Mouse (Mus musculus) embryonic facial prominence, embryonic 11.5 days (tissue): ENCODE results near the gene Flrt1. TPM values are rescaled to one million over a fixed set of nuclear protein-coding genes. Genes with fewer than 3 reads are reported as not detected.

ENCODE experiments used
- ATAC-seq: fragments of 200-750 bp; cut with Nextera tagmentation; replicated peaks from 2 replicates; pipeline ENCODE4 v1.8.0; 2017; ENCODE audit warnings: low read depth; ENCODE audit not compliant: insufficient number of reproducible peaks, low FRiP score, low TSS enrichment
- DNase-seq: peaks from one replicate; pipeline ENCODE4 v3.0.0-alpha.2; 2015; ENCODE audit warnings: low spot score
- H3K27ac ChIP-seq: fragments of 300-500 bp; sonication (generic); replicated peaks from 2 replicates; pipeline ENCODE4 v1.5.1; 2014; ENCODE audit warnings: mild to moderate bottlenecking, low read depth, low read length, control low read depth
- H3K27me3 ChIP-seq: fragments of 300-500 bp; sonication (generic); 2 replicates; pipeline ENCODE4 v1.6.1; 2014; ENCODE audit warnings: mild to moderate bottlenecking, low read length, moderate library complexity, mixed read lengths; ENCODE audit not compliant: control insufficient read depth, insufficient read depth
- H3K36me3 ChIP-seq: fragments of 300-500 bp; sonication (generic); replicated peaks from 2 replicates; pipeline ENCODE4 v1.6.1; 2014; ENCODE audit warnings: low read depth, mild to moderate bottlenecking, low read length, moderate library complexity, mixed read lengths; ENCODE audit not compliant: control insufficient read depth, insufficient read depth
- H3K4me1 ChIP-seq: fragments of 300-500 bp; sonication (generic); 2 replicates; pipeline ENCODE4 v1.6.1; 2014; ENCODE audit warnings: low read length, mixed read lengths; ENCODE audit not compliant: control insufficient read depth, insufficient read depth
- H3K4me2 ChIP-seq: fragments of 300-500 bp; sonication (generic); 2 replicates; pipeline ENCODE4 v1.6.1; 2014; ENCODE audit warnings: low read depth, mild to moderate bottlenecking, control low read depth, low read length, moderate library complexity
- H3K4me3 ChIP-seq: fragments of 300-500 bp; sonication (generic); 2 replicates; pipeline ENCODE4 v1.5.1; 2014; ENCODE audit warnings: low read depth, low read length, control low read depth
- H3K9ac ChIP-seq: fragments of 300-500 bp; sonication (generic); replicated peaks from 2 replicates; pipeline ENCODE4 v1.6.1; 2014; ENCODE audit warnings: mild to moderate bottlenecking, control low read depth, low read length
- H3K9me3 ChIP-seq: fragments of 300-500 bp; sonication (generic); replicated peaks from 2 replicates; pipeline ENCODE4 v1.6.1; 2016; ENCODE audit warnings: mild to moderate bottlenecking, low read length, inconsistent platforms, mixed read lengths; ENCODE audit not compliant: control insufficient read depth
- WGBS: fragments of 180-500 bp; shearing (Covaris S2); extraction: QIAGEN DNeasy Blood & Tissue Kit; methylation state at CpG from one replicate; pipeline ENCODE4 v1.1.7; 2014; 5-methylcytosine and 5-hydroxymethylcytosine counted together
- polyA plus RNA-seq: library from polyadenylated mRNA; unstranded; fragments of >200 nt; fragmentation: Nextera tagmentation; extraction: Ambion mirVana; gene quantifications from 2 replicates; pipeline ENCODE4 v1.2.1, GENCODE M21; 2014

Flrt1 gene
- polyA plus RNA-seq, 1 experiment from 2014 or later = 3.0 TPM

DNA sequence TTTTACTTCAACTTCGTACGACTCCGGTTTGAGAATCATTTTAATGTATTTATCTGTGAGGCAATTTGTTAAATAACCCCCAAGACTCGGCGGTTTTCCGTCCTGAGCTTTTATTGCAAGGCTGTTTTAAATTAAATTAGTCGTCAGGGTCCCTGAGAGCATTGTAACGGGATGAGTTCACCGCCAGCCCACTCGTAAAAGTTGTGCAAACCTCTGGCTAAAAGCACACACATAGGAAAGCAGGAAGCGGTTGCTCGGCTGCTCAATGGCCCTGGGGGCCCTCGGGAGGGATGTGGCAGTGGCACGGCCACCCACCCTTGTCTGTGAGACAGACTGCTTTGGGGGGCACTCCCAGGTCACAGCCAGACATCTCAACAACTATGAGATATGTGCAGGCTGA is 32.8 kb upstream of the Flrt1 start:
- Histone ChIP-seq H3K36me3 (no peaks in the 10 kb centered on the region), H3K9me3 (no peaks in the 10 kb centered on the region), H3K4me1 (peaks cover 39% of the 10 kb centered on the region), H3K27me3 (no peaks in the 10 kb centered on the region; the same call in 1 of the 2 replicates), H3K4me2 (no peak overlapping the region), H3K27ac (no peak overlapping the region; the same call in 1 of the 2 replicates), H3K9ac (no peak overlapping the region; the same call in 1 of the 2 replicates), H3K4me3 (no peak overlapping the region)
- DNase-seq = no peak
- 30% methylated on average over 14 of the region's 14 CpGs for WGBS
- ATAC-seq = no peak

DNA sequence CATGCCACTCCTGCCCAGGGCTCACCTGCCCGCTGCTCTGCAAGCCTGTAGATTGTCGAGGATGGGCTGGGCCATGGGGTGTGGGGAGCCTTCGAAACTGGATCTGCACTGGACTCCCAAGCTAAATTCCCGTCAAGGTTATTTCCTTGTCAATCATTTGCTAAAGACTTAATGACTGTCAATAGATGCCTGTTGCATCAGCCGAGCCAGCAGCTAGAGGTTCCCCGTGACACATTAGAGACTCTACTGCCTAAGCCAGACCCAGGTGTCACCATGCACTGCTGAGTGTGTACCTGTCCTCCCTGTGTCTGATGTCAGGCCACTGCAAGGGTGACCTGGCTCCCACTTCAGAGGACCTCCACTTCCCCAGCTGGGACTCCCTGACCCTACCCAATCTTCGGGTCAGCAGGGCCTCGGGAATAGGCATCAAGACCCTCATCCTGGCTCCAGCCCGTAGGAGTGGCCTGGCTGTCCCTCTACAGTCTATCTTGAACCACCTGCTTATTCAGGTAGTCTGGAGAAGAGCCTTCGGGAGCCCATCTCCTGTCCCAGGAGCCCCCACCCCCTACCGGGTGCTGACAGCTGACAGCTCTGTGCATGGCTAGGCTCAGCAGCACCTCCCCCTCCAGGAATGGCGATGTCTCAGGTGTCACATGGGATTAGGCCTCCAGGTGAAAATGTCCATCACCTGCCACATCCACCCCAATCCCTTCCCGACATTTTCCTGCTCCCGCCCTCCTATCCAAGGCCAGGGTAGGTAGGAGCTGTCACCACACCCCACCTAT is 31.4 kb upstream of the Flrt1 start:
- Histone ChIP-seq H3K4me2 (no peak overlapping the region), H3K27ac (no peak overlapping the region), H3K9me3 (no peaks in the 10 kb centered on the region), H3K36me3 (no peaks in the 10 kb centered on the region), H3K9ac (no peak overlapping the region), H3K4me1 (peaks cover 39% of the 10 kb centered on the region), H3K27me3 (no peaks in the 10 kb centered on the region; the same call in 1 of the 2 replicates), H3K4me3 (no peak overlapping the region)
- ATAC-seq (no peak), DNase-seq (no peak)
- 24% methylated on average over 14 of the region's 14 CpGs for WGBS

DNA sequence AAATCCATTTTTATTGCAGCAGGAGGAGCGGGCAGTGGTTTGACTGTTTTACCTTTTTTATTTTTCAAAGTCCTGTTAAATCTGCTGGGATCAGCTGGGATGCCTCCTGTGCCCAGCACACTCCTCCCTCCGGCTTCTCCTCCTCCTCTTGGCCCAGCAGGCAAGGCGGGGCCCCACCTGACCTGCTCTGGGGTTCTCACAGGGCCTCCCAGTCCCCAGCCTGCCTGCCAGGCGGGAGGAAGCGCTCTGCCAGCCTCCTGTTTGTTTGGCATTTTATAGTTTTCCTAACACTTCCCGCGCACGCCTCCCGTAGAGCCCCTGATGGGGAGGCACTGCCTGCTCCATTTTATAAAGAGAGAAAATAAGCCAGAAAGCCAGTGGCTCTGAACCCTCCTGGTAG is 30.5 kb upstream of the Flrt1 start:
- Histone ChIP-seq H3K9me3 (no peaks in the 10 kb centered on the region), H3K27ac (0 out of 2 replicates have a peak overlapping the region, but pooled peaks have one; percentile 6), H3K4me3 (no peak overlapping the region), H3K4me1 (peaks cover 39% of the 10 kb centered on the region), H3K4me2 (no peak overlapping the region; the same call in 1 of the 2 replicates), H3K27me3 (no peaks in the 10 kb centered on the region; the same call in 1 of the 2 replicates), H3K36me3 (no peaks in the 10 kb centered on the region), H3K9ac (no peak overlapping the region; the same call in 1 of the 2 replicates)
- no peak for DNase-seq
- 17% methylated on average over 9 of the region's 9 CpGs for WGBS
- no peak for ATAC-seq

DNA sequence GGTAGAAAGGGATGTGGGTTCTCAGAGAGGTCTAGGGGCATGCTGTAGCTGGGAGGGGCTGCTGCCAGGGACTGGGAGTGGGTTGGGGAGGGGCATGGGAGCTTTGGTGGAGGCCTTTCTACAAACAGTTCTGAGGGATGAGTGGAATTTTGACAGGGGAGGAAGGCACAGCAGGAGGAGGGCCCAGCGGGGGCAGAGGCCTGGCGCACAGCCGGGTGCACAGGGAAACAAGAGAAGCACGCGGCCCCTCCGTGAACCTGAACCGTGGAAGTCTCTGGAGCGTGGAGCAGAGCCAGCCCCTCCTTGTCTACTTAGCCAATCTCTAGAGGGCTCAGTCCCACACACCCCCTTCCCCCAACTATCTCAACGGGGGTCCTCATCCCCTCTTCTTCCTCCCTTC is 30.0 kb upstream of the Flrt1 start:
- peak; percentile 61 for ATAC-seq
- peak overlapping the region; percentile 71 for H3K27ac ChIP-seq
- WGBS = 4% methylated on average over 9 of the region's 9 CpGs
- H3K36me3 ChIP-seq = no peaks in the 10 kb centered on the region
- H3K4me3 ChIP-seq = no peak overlapping the region
- no peaks in the 10 kb centered on the region; the same call in 1 of the 2 replicates for H3K27me3 ChIP-seq
- H3K9ac ChIP-seq = no peak overlapping the region
- peak; percentile 66 for DNase-seq
- H3K4me1 ChIP-seq = peaks cover 39% of the 10 kb centered on the region
- H3K4me2 ChIP-seq = no peak overlapping the region
- H3K9me3 ChIP-seq = no peaks in the 10 kb centered on the region

DNA sequence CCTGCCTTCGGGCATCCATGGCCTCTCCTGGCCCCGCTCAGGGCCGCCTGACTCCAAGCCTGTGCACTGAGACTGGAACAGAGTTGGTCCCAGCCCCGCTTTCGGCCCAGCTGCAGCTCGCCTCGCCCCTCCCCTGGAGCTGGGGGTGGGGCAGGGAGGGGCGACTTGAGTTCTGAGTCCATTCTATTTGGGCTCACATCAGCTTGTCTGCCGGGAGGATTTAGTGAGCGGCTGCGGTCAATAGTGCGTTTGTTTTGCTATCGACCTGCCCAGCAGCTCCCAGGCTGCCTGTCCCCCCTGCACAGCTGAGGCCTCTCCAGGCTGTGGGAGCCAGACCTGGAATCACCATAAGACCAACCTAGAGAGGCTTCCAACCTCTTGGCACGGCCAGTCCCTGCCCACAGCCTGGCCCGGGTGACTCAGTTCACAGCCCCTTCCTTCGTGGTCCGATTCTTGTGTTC is 29.1 kb upstream of the Flrt1 start:
- H3K4me3 ChIP-seq = no peak overlapping the region
- peak overlapping the region; percentile 71 for H3K27ac ChIP-seq
- peak overlapping the region; percentile 11; the same call in 1 of the 2 replicates for H3K9ac ChIP-seq
- no peaks in the 10 kb centered on the region for H3K36me3 ChIP-seq
- H3K4me1 ChIP-seq = peaks cover 39% of the 10 kb centered on the region
- peak overlapping the region; percentile 0 for H3K4me2 ChIP-seq
- DNase-seq (peak; percentile 67), ATAC-seq (no peak; the same call in 1 of the 2 replicates)
- WGBS = 12% methylated on average over 17 of the region's 17 CpGs
- no peaks in the 10 kb centered on the region for H3K9me3 ChIP-seq
- H3K27me3 ChIP-seq = no peaks in the 10 kb centered on the region; the same call in 1 of the 2 replicates

DNA sequence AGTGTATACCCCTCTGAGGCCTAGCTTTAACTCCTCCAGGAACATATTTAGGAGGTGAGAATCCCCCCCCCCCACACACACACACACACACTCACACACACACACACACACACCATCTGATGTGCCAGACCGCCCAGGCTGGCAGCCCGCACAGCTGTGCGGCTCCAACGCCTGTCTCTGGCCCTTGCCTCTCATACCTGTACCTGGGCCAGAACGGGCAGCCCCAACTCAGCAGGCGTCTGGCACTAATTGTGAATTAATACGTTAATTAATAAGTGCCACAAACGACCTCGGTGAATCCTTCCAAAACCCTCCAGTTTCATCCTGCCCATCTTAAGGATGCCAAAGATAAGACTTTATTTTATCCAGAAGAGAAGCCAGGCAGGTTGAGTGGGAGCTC is 27.9 kb upstream of the Flrt1 start:
- no peaks in the 10 kb centered on the region for H3K36me3 ChIP-seq
- H3K27ac ChIP-seq = no peak overlapping the region
- H3K27me3 ChIP-seq = no peaks in the 10 kb centered on the region; the same call in 1 of the 2 replicates
- ATAC-seq = no peak
- no peak overlapping the region for H3K4me2 ChIP-seq
- 88% methylated on average over 9 of the region's 9 CpGs for WGBS
- peaks cover 42% of the 10 kb centered on the region for H3K4me1 ChIP-seq
- no peak overlapping the region for H3K9ac ChIP-seq
- no peak overlapping the region for H3K4me3 ChIP-seq
- H3K9me3 ChIP-seq = no peaks in the 10 kb centered on the region
- no peak for DNase-seq

DNA sequence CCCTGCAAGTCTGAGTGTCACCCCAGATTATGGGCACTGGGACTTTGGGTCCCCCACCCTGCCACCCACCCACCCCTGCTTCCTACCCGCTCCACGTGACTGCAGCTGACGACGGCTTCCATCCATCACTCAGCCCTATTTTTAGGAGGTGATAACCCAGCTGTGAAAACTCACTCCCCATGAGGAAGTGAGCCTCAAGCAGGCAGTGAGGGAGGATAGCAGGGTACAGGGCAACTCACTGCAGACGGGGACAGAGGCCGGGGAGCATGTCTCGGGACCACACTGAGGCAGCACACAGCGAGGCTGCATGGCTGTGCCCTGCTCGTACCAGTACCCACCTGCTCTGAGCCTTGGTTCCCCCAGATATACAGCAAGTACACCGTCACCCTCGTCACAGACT is 24.8 kb upstream of the Flrt1 start:
- no peak for ATAC-seq
- H3K4me3 ChIP-seq = no peak overlapping the region
- H3K4me2 ChIP-seq = no peak overlapping the region
- no peaks in the 10 kb centered on the region for H3K36me3 ChIP-seq
- DNase-seq = no peak
- 76% methylated on average over 11 of the region's 11 CpGs for whole genome bisulfite sequencing
- no peak overlapping the region for H3K27ac ChIP-seq
- no peaks in the 10 kb centered on the region; the same call in 1 of the 2 replicates for H3K27me3 ChIP-seq
- H3K4me1 ChIP-seq = peaks cover 19% of the 10 kb centered on the region
- no peak overlapping the region for H3K9ac ChIP-seq
- no peaks in the 10 kb centered on the region for H3K9me3 ChIP-seq
